Mouse (Mus musculus) bone marrow macrophage, adult 2 months (primary cell): ENCODE data around the gene Olfr768. TPM values are rescaled to one million over a fixed set of nuclear protein-coding genes. Genes with fewer than 3 reads are reported as not detected.
"Not testable (repeated sequence)": the region's sequence is repeated elsewhere in the genome, so short reads cannot be mapped to it uniquely, and the experiment has no call there.

Source experiments
- H3K27ac ChIP-seq: 2 replicates; pipeline ENCODE4 v1.5.1; 2012; ENCODE audit warnings: low read depth, low read length; ENCODE audit not compliant: insufficient read depth
- H3K4me1 ChIP-seq: 2 replicates; pipeline ENCODE4 v1.6.1; 2012; ENCODE audit warnings: low read length; ENCODE audit not compliant: control insufficient read depth, insufficient read depth
- H3K4me3 ChIP-seq: 2 replicates; pipeline ENCODE4 v1.5.1; 2012; ENCODE audit warnings: mild to moderate bottlenecking, low read length, moderate library complexity; ENCODE audit not compliant: insufficient read depth
- CTCF ChIP-seq: IDR thresholded peaks from 2 replicates; pipeline ENCODE4 v1.5.1; 2012; ENCODE audit warnings: low read depth, mild to moderate bottlenecking, low read length, moderate library complexity
- POLR2A ChIP-seq: IDR thresholded peaks from 2 replicates; pipeline ENCODE4 v1.6.1; 2012; ENCODE audit warnings: mild to moderate bottlenecking, low read depth, low read length, borderline replicate concordance
- polyA plus RNA-seq: library from polyadenylated mRNA; stranded (reverse); fragments of >200 nt; gene quantifications from 2 replicates; pipeline ENCODE4 v1.2.4, GENCODE M21; 2012; ENCODE audit not compliant: missing spikeins, insufficient read depth, insufficient read length

Gene Olfr768
- polyA plus RNA-seq: not detected in 2 replicates

DNA sequence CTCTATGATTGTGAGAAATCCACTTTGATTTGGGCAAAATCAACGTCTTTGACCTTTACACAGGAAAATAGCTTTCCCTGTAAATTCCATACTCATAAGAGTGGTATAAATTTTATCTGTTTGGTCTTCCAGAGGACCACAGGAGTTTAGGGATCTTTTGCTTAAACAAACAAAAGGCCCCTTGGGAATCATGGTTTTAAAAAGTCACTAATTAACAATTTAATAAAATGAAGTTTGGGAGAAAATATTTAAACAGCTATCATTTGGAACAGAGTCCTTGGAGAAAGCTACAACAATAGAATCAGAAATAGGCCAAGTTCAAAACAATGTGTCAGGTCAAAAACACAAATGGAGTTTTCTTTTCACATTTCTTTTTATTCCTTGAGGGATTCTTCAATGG, at the start of gene Olfr768:
Gene Olfr768 (minus strand): TSS at position 101 of the 400 bp plus-strand sequence.
- H3K27ac ChIP-seq: no peak within 1 kb of the TSS
- no peaks in the 10 kb centered on the region for H3K4me1 ChIP-seq
- H3K4me3 ChIP-seq: no peak within 1 kb of the TSS
- TF ChIP-seq CTCF (no peak), POLR2A (no peak)

DNA sequence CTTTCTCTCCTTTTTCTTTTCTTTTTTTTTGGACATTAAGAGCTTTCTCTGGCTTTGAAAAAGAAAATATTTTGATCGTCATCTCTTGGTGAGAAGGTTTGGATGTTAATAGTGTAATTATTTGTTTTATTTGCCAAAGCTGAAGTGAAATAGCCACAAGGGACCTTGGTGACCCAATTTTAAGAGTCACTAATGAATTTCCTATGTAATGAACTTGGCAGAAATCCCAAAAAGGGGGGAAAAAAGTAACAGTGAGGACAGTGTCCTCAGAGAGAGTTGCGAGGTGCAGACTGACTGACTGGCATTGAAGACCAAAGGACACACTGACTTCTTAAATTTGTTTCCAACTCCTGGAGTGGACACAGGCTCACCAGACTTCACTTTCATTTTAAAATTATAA, 39.7 kb upstream of the Olfr768 start, which contains the start of gene Olfr770:
Gene Olfr770 (minus strand): TSS at position 101 of the 400 bp plus-strand sequence.
- Histone ChIP-seq H3K4me3 (no peak within 1 kb of the TSS), H3K27ac (no peak within 1 kb of the TSS), H3K4me1 (no peaks in the 10 kb centered on the region)
- TF ChIP-seq POLR2A (no peak), CTCF (no peak)

DNA sequence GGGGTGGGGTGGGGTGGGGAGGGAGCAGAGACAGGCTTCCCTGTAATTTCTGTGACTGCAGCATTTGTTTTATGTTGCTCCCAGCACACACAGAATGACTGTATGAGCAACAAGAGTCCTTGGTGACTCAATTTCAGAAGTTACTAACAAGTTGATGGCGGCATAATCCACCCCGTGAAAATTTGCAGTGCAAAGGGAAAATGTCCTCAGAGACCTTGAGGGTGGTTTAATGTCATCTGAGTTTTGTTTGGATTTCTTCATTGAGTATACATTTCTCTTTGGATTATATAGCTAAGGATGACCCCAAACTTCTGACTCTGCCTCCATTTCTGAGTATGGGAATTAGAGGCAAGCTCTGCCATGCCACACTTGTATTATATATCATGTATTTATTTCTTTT, 18.6 kb upstream of the Olfr768 start, which contains the start of gene Olfr769:
Gene Olfr769 (minus strand): TSS at position 101 of the 400 bp plus-strand sequence.
- Histone ChIP-seq H3K27ac (no peak within 1 kb of the TSS), H3K4me3 (no peak within 1 kb of the TSS), H3K4me1 (no peaks in the 10 kb centered on the region)
- TF ChIP-seq CTCF: no peak
- no peak for TF ChIP-seq POLR2A

DNA sequence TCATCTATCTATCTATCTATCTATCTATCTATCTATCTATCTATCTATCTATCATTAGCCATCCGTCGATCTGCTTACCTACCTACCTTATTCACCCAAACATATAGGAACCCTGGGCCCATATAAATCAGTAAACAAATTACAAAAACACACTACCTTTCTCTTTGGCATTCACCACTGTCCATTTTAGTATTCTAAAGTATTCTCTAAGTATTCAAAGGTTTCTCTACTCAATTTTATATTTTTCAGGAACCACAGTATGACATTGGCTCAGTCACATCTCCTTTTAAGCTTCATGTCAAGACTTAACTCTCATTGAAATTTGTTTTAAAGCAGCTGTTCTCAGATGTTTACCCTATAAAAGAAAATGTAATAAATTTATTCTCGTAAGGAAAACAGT, 16.0 kb upstream of the Olfr768 start:
- TF ChIP-seq CTCF (no peak), POLR2A (no peak)
- H3K4me1 ChIP-seq: no peaks in the 10 kb centered on the region
- no peak overlapping the region for H3K4me3 ChIP-seq
- H3K27ac ChIP-seq: no peak overlapping the region

DNA sequence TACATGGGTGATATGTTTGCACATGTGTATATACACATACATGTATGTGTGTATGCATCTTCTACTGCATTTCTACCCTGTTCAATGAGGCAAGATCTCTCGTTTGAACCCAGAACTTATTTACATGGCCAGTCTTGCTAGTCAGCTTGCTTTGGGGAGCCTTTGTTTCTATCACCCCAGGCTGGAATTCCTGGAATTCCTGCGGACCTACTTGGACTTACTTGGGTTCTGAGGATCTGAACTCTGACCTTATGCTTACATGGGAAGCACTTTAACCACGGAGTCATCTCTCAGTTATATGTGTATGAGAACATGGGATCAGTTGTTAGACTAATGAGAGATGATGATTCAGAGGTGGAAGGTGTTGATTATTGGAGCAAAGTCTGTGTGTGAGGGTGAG, 2.1 kb upstream of the Olfr768 start:
- no peak overlapping the region for H3K27ac ChIP-seq
- TF ChIP-seq CTCF (no peak), POLR2A (no peak)

DNA sequence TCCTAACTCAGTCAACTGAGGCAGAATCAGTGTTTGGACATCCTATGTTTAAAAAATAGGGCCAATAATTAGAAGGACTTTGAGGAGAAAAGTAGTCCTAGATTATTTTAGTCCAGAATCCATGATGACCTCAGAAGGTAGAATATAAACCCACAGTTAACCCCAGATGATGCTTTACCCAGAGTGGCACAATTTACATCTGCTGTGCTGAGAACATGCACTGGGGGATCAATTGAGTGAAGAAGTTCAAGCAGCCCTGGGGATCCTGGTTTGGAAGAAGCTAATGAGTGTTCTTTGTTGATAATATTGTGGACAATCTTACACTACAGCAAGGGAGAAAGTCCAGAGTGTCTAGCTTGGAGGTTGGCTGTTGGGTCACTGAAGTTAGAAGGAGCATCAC, 16.4 kb downstream of the Olfr768 start, which contains the start of gene Olfr767:
Gene Olfr767 (minus strand): TSS at position 101 of the 400 bp plus-strand sequence.
- not testable (repeated sequence) for H3K4me3 ChIP-seq, H3K27ac ChIP-seq

More for the DNA sequence above, 2.1 kb upstream of the Olfr768 start:
- no peaks in the 10 kb centered on the region for H3K4me1 ChIP-seq
- no peak overlapping the region for H3K4me3 ChIP-seq

DNA sequence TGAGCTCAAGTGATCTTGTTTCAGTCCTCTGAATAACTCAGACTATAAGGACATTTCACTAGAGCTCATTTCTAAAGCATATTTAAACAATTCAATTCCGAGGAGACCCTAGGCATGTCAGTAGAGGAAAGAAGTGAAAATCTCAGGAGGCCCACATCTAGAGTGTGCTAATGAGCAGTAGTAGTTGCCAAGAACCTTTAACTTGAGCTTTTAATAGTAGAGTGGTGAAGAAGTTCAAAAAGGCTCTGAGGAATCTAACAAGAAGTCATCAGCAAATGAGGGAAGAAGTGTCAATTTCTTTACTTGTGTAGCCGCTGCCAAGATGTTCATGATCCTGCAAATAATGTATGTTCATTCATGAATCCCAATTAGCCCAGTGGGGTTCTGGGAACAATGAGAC, 30.3 kb downstream of the Olfr768 start, which contains the start of gene Olfr766-ps1:
Gene Olfr766-ps1 (minus strand): TSS at position 101 of the 400 bp plus-strand sequence.
- no peak within 1 kb of the TSS for H3K27ac ChIP-seq
- TF ChIP-seq CTCF (no peak), POLR2A (no peak)
- no peak within 1 kb of the TSS for H3K4me3 ChIP-seq
- H3K4me1 ChIP-seq: no peaks in the 10 kb centered on the region

More for the DNA sequence above, 16.4 kb downstream of the Olfr768 start, which contains the start of gene Olfr767:
- H3K4me1 ChIP-seq: not testable (repeated sequence)

DNA sequence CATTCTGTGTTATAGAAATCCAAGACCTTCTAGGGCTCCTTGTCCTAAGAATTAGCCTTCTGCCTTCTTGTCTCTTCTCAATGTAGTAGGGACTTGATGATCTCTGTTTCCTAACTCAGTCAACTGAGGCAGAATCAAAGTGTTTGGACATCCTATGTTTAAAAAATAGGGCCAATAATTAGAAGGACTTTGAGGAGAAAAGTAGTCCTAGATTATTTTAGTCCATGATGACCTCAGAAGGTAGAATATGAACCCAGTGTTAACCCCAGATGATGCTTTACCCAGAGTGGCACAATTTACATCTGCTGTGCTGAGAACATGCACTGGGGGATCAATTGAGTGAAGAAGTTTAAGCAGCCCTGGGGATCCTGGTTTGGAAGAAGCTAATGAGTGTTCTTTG, 49.3 kb downstream of the Olfr768 start, which contains the start of gene Olfr765:
Gene Olfr765 (minus strand): TSS at position 101 of the 400 bp plus-strand sequence.
- H3K27ac ChIP-seq, H3K4me3 ChIP-seq, H3K4me1 ChIP-seq: not testable (repeated sequence)

Other genes starting within 250 kb of the Olfr768 start
- gene Gdf11, start 207.7 kb downstream of the Olfr768 start, polyA plus RNA-seq: not detected in 2 replicates
- 751 and 791 TPM in 2 replicates for gene Cd63, start 198.4 kb downstream of the Olfr768 start, polyA plus RNA-seq
- gene Rdh5, start 176.5 kb downstream of the Olfr768 start, polyA plus RNA-seq: 4.6 and 7.5 TPM in 2 replicates
- gene Bloc1s1, start 175.3 kb downstream of the Olfr768 start, polyA plus RNA-seq: 125 TPM in 2 replicates
- 0.17 TPM in 1 of 2 replicates, not detected in the other for gene Itga7, start 165.6 kb downstream of the Olfr768 start, polyA plus RNA-seq
- not detected in 2 replicates for gene Mettl7b, start 138.4 kb downstream of the Olfr768 start, polyA plus RNA-seq
- gene Olfr9, start 109.9 kb downstream of the Olfr768 start, polyA plus RNA-seq: not detected in 2 replicates
- gene Olfr763, start 88.6 kb downstream of the Olfr768 start, polyA plus RNA-seq: not detected in 2 replicates
- gene Olfr764-ps1, start 59.5 kb downstream of the Olfr768 start, polyA plus RNA-seq: not detected in 2 replicates
- not detected in 2 replicates for gene Olfr765, start 49.4 kb downstream of the Olfr768 start, polyA plus RNA-seq
- gene Olfr766-ps1, start 30.4 kb downstream of the Olfr768 start, polyA plus RNA-seq: not detected in 2 replicates
- gene Olfr767, start 16.5 kb downstream of the Olfr768 start, polyA plus RNA-seq: not detected in 2 replicates
- not detected in 2 replicates for gene Olfr769, start 18.5 kb upstream of the Olfr768 start, polyA plus RNA-seq
- gene Olfr770, start 39.6 kb upstream of the Olfr768 start, polyA plus RNA-seq: not detected in 2 replicates
- gene Olfr771, start 65.4 kb upstream of the Olfr768 start, polyA plus RNA-seq: not detected in 2 replicates
- not detected in 2 replicates for gene Olfr772, start 78.5 kb upstream of the Olfr768 start, polyA plus RNA-seq
- not detected in 2 replicates for gene Olfr773, start 88.0 kb upstream of the Olfr768 start, polyA plus RNA-seq
- gene Olfr774, start 136.8 kb upstream of the Olfr768 start, polyA plus RNA-seq: not detected in 2 replicates
- gene Olfr775, start 149.0 kb upstream of the Olfr768 start, polyA plus RNA-seq: not detected in 2 replicates
- gene Olfr776, start 159.8 kb upstream of the Olfr768 start, polyA plus RNA-seq: not detected in 2 replicates
- gene Olfr777, start 172.1 kb upstream of the Olfr768 start, polyA plus RNA-seq: 0.15 TPM in 1 of 2 replicates, not detected in the other
- gene Olfr780, start 218.7 kb upstream of the Olfr768 start, polyA plus RNA-seq: not detected in 2 replicates
- gene Olfr781, start 229.5 kb upstream of the Olfr768 start, polyA plus RNA-seq: not detected in 2 replicates
- not detected in 2 replicates for gene Olfr782, start 249.5 kb upstream of the Olfr768 start, polyA plus RNA-seq